Mouse (Mus musculus) left cerebral cortex, adult 6 months (tissue): ENCODE data around the gene Hint3. TPM values are rescaled to one million over a fixed set of nuclear protein-coding genes. Genes with fewer than 3 reads are reported as not detected.

ENCODE experiments used
- long read RNA-seq, 2 experiments: library from polyadenylated mRNA; unstranded; transcript quantifications; one replicate each; pipeline ENCODE4 v2.0.0; 2019 to 2020
- polyA plus RNA-seq: library from polyadenylated mRNA; unstranded; fragments of <200 nt; fragmentation: Nextera tagmentation; gene quantifications from 2 replicates; pipeline ENCODE4 v1.2.3, GENCODE M21; 2021

Gene Hint3
- 34.9 and 36.9 TPM in 2 replicates for polyA plus RNA-seq
- long read RNA-seq, experiment 1, transcript Hint3-203 (5 exons, 875 nt), result major isoform, 75 of 83 reads
- long read RNA-seq, experiment 1, partial matches to known transcripts, result 1 of 83 reads
- long read RNA-seq, experiment 1, other reads (novel, unspliced or antisense), result 5 of 83 reads
- long read RNA-seq, experiment 2, transcript Hint3-203 (5 exons, 875 nt), result major isoform, 14 of 14 reads
- long read RNA-seq, experiment 2, partial matches to known transcripts, result 0 of 14 reads
- long read RNA-seq, experiment 2, other reads (novel, unspliced or antisense), result 0 of 14 reads

DNA sequence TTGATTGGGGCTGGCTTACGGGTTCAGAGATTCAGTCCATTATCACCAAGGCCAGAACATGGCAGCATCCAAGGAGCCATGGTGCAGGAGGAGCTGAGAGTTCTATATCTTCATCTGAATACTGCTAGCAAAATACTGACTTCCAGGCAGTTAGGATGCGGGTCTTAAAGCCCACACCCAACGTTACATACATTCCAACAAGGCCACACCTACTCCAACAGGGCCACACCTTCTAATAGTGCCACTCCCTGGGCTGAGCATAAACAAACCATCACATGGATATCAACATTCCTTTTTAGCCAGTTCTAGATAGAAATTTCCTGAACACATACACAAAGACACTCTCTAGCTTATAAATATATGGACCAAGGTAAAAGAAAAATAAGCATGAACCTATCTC lies at the start of gene Hint3:
Hint3 (minus strand) TSS at position 120 of the 400 bp plus-strand sequence.

DNA sequence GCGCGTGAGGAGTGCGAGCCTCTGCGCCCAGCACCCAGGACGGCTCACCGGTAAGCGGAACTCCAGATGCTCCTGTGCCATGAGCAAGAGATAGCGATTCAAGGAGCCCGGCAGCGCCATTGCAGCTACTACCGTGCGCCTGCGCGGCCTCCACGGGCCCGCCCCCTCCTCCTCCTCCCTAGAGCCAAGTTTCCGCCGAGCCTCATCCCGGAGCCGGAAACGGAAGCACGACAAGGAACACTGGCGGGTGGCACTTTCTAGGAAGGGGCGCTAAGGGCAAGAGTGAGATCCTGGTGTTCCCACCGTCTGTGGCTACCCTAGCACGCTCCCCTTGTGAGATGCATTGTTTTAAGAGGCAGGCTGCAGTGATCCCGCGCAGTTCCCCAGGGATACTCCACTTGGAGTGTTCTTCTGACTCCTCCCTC lies 28.9 kb downstream of the Hint3 start, which contains the start of gene Trmt11:
Trmt11 (minus strand) TSS at position 208 of the 425 bp plus-strand sequence.

Other genes starting within 250 kb of the Hint3 start
- gene Trmt11, start 28.9 kb downstream of the Hint3 start, polyA plus RNA-seq, result 6.3 and 8.6 TPM in 2 replicates
- gene Ncoa7, start 173.7 kb upstream of the Hint3 start, polyA plus RNA-seq, result 17.2 and 25.2 TPM in 2 replicates
- 0.94 and 1.6 TPM in 2 replicates for gene Hey2, start 213.2 kb upstream of the Hint3 start, polyA plus RNA-seq